Mouse (Mus musculus): ENCODE data around the gene Des. TPM values are rescaled to one million over a fixed set of nuclear protein-coding genes. Genes with fewer than 3 reads are reported as not detected.

Des gene
- polyA plus RNA-seq, 1 experiment from 2014 or later: 5.1 TPM

DNA sequence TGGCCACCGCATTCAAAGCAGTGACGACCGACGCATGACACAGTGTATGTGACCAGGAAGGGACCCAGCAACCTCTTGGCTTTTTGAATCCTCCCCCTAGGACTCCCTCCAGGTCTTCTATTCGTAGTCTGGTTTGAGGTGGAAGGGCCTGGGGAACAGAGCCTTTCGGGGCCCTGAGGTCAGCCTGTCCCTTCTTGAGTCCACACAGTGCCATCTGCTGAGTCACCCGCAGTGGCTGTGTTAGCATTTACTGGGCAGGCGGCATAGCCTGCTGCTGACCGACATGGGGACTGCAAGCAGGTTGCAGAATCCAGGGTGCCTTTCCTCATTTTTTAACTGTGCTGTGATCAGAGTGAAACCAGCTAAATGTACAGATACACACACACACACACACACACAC, 46.9 kb downstream of the Des start:
- H3K27ac ChIP-seq: no peak overlapping the region
- 73% methylated on average over 9 of the region's 9 CpGs for WGBS (ENCODE audit: insufficient replicate concordance)
- no peaks in the 10 kb centered on the region for H3K27me3 ChIP-seq
- ATAC-seq (ENCODE audit: low read depth) (no peak), DNase-seq (no peak)
- H3K4me2 ChIP-seq: no peak overlapping the region
- no peak overlapping the region for H3K4me3 ChIP-seq (replicated peaks)
- H3K9me3 ChIP-seq (replicated peaks): no peaks in the 10 kb centered on the region
- H3K9ac ChIP-seq: no peak overlapping the region
- no peaks in the 10 kb centered on the region for H3K36me3 ChIP-seq
- no peaks in the 10 kb centered on the region for H3K4me1 ChIP-seq (replicated peaks)

DNA sequence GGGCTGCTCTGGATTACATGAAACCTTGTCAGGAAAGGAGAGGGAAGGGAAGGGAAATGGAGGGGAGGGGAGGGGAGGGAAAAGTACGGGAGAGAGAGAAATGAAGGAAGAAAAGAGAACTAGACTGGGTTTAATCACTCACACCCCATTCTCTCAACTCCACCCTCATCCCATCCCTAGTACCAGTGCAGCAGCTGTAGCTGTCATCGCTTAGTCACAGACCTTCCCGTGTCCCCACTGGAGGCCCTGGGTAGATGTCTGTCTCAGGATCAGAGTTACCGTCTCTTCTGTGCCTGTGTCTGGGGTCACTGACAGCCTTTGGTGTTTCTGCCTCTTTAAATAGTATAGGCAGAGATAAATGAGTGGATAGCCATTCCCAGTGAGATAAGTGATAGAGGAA, 48.1 kb downstream of the Des start:
- Histone ChIP-seq H3K27me3 (no peaks in the 10 kb centered on the region), H3K27ac (no peak overlapping the region), H3K9me3 (replicated peaks) (no peaks in the 10 kb centered on the region), H3K4me3 (replicated peaks) (no peak overlapping the region), H3K9ac (no peak overlapping the region), H3K36me3 (no peaks in the 10 kb centered on the region), H3K4me1 (replicated peaks) (no peaks in the 10 kb centered on the region), H3K4me2 (no peak overlapping the region)
- 59% methylated on average over 4 of the region's 4 CpGs for WGBS (ENCODE audit: insufficient replicate concordance)
- no peak for DNase-seq
- ATAC-seq (ENCODE audit: low read depth): no peak

DNA sequence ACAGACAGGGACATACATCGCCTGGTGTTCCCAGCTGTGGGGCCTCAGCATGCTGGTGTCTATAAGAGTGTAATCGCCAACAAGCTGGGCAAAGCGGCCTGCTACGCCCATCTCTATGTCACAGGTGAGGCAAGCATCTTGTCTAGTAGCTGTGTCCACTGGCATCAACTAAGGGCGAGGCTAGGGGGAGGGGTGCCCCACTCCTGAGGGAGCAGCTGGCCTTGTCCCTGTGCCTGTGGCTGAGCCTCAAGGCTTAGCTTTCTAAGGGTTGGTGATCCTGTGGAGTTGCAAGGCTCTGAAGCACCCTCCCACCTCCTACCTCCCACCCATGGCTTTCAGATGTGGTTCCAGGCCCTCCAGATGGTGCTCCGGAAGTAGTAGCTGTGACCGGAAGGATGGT, 49.8 kb downstream of the Des start:
- Histone ChIP-seq H3K27ac (no peak overlapping the region), H3K27me3 (no peaks in the 10 kb centered on the region), H3K4me1 (replicated peaks) (no peaks in the 10 kb centered on the region), H3K4me2 (no peak overlapping the region), H3K4me3 (replicated peaks) (no peak overlapping the region), H3K36me3 (no peaks in the 10 kb centered on the region), H3K9me3 (replicated peaks) (no peaks in the 10 kb centered on the region), H3K9ac (no peak overlapping the region)
- ATAC-seq (ENCODE audit: low read depth): no peak
- no peak for DNase-seq
- WGBS (ENCODE audit: insufficient replicate concordance): 67% methylated on average over 7 of the region's 7 CpGs

DNA sequence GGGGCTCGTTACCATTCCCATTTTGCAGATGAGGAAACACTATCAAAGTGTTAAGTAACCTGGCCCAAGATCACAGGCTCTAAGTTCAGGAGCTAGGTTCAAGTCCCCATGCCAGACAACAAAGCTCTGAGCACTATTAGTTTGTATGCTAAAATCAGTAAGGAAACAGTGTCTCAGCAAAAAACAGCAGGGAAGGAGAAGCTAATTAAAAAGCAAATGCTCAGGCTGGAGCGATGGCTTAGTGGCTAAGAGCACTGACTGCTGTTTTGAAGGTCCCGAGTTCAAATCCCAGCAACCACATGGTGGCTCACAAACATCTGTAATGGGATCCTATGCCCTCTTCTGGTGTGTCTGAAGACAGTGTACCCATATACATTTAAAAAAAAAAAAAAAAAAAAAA, 52.1 kb downstream of the Des start:
- Histone ChIP-seq H3K4me3 (replicated peaks) (no peak overlapping the region), H3K4me1 (replicated peaks) (no peaks in the 10 kb centered on the region), H3K36me3 (no peaks in the 10 kb centered on the region), H3K27ac (no peak overlapping the region), H3K9me3 (replicated peaks) (no peaks in the 10 kb centered on the region), H3K27me3 (no peaks in the 10 kb centered on the region), H3K9ac (no peak overlapping the region), H3K4me2 (no peak overlapping the region)
- 70% methylated on average over 3 of the region's 3 CpGs for WGBS (ENCODE audit: insufficient replicate concordance)
- no peak for DNase-seq
- no peak for ATAC-seq (ENCODE audit: low read depth)

DNA sequence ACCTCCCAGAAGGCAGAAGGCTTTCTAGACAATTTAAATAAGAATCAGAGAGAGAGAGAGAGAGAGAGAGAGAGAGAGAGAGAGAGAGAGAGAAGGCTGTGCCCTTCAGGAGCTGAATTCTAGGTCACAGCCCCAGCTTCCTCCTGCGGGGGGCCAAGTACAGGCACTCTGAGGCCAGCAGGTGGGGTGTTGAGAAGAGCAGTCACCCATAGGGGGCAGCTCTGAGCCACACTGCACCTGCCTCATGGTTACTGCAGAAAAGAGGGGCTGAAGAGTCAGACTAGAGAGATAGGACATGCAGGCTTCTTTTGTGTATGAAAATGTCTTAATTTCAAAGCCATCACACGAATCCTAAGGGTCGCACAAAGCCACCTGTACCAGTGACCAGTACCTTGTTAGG, 53.6 kb downstream of the Des start:
- Histone ChIP-seq H3K27me3 (peaks cover 7% of the 10 kb centered on the region; the same call in 1 of the 2 replicates), H3K4me2 (no peak overlapping the region), H3K9ac (no peak overlapping the region), H3K4me3 (replicated peaks) (no peak overlapping the region), H3K9me3 (replicated peaks) (no peaks in the 10 kb centered on the region), H3K36me3 (no peaks in the 10 kb centered on the region), H3K27ac (no peak overlapping the region), H3K4me1 (replicated peaks) (no peaks in the 10 kb centered on the region)
- ATAC-seq (ENCODE audit: low read depth) (no peak), DNase-seq (no peak)
- 50% methylated on average over 3 of the region's 3 CpGs for WGBS (ENCODE audit: insufficient replicate concordance)

Other genes with a start within 250 kb of the Des start
- 5.5 and 6.4 TPM in 2 replicates for gene Nhej1, start 235.1 kb upstream of the Des start, polyA plus RNA-seq (2015; fragmentation: Nextera tagmentation; extraction: Ambion mirVana)
- gene Slc23a3, start 226.4 kb upstream of the Des start, polyA plus RNA-seq (2015; fragmentation: Nextera tagmentation; extraction: Ambion mirVana): 0.85 and 1.1 TPM in 2 replicates
- 45.7 and 46.9 TPM in 2 replicates for gene Cnppd1, start 217.6 kb upstream of the Des start, polyA plus RNA-seq (2015; fragmentation: Nextera tagmentation; extraction: Ambion mirVana)
- gene Retreg2, start 217.6 kb upstream of the Des start, polyA plus RNA-seq (2015; fragmentation: Nextera tagmentation; extraction: Ambion mirVana): 47.3 and 50.5 TPM in 2 replicates
- gene Zfand2b, start 191.7 kb upstream of the Des start, polyA plus RNA-seq (2015; fragmentation: Nextera tagmentation; extraction: Ambion mirVana): 40.0 and 44.7 TPM in 2 replicates
- 69.9 and 77.9 TPM in 2 replicates for gene Abcb6, start 179.9 kb upstream of the Des start, polyA plus RNA-seq (2015; fragmentation: Nextera tagmentation; extraction: Ambion mirVana)
- gene Ankzf1, start 168.2 kb upstream of the Des start, polyA plus RNA-seq (2015; fragmentation: Nextera tagmentation; extraction: Ambion mirVana): 9.3 and 9.9 TPM in 2 replicates
- 18.2 and 21.0 TPM in 2 replicates for gene Atg9a, start 168.1 kb upstream of the Des start, polyA plus RNA-seq (2015; fragmentation: Nextera tagmentation; extraction: Ambion mirVana)
- 3.8 and 5.0 TPM in 2 replicates for gene Glb1l, start 149.5 kb upstream of the Des start, polyA plus RNA-seq (2015; fragmentation: Nextera tagmentation; extraction: Ambion mirVana)
- 90.7 and 90.8 TPM in 2 replicates for gene Stk16, start 149.5 kb upstream of the Des start, polyA plus RNA-seq (2015; fragmentation: Nextera tagmentation; extraction: Ambion mirVana)
- gene Tuba4a, start 140.5 kb upstream of the Des start, polyA plus RNA-seq (2015; fragmentation: Nextera tagmentation; extraction: Ambion mirVana): 456 and 508 TPM in 2 replicates
- not detected in 2 replicates for gene A630095N17Rik, start 128.2 kb upstream of the Des start, polyA plus RNA-seq (2015; fragmentation: Nextera tagmentation; extraction: Ambion mirVana)
- gene Dnajb2, start 123.9 kb upstream of the Des start, polyA plus RNA-seq (2015; fragmentation: Nextera tagmentation; extraction: Ambion mirVana): 31.2 and 34.7 TPM in 2 replicates
- 0.17 and 0.24 TPM in 2 replicates for gene Ptprn, start 95.8 kb upstream of the Des start, polyA plus RNA-seq (2015; fragmentation: Nextera tagmentation; extraction: Ambion mirVana)
- gene Resp18, start 81.9 kb upstream of the Des start, polyA plus RNA-seq (2015; fragmentation: Nextera tagmentation; extraction: Ambion mirVana): not detected in 2 replicates
- gene Dnpep, start 42.3 kb upstream of the Des start, polyA plus RNA-seq (2015; fragmentation: Nextera tagmentation; extraction: Ambion mirVana): 53.1 and 58.0 TPM in 2 replicates
- 10.3 and 10.7 TPM in 2 replicates for gene Speg, start 15.0 kb downstream of the Des start, polyA plus RNA-seq (2015; fragmentation: Nextera tagmentation; extraction: Ambion mirVana)
- gene Gmppa, start 75.6 kb downstream of the Des start, polyA plus RNA-seq (2015; fragmentation: Nextera tagmentation; extraction: Ambion mirVana): 37.1 and 41.7 TPM in 2 replicates
- 0.14 and 0.25 TPM in 2 replicates for gene Asic4, start 90.1 kb downstream of the Des start, polyA plus RNA-seq (2015; fragmentation: Nextera tagmentation; extraction: Ambion mirVana)
- gene Chpf, start 119.0 kb downstream of the Des start, polyA plus RNA-seq (2015; fragmentation: Nextera tagmentation; extraction: Ambion mirVana): 5.6 and 5.7 TPM in 2 replicates
- 0.08 and 0.10 TPM in 2 replicates for gene Tmem198, start 119.2 kb downstream of the Des start, polyA plus RNA-seq (2015; fragmentation: Nextera tagmentation; extraction: Ambion mirVana)
- gene Obsl1, start 146.1 kb downstream of the Des start, polyA plus RNA-seq (2015; fragmentation: Nextera tagmentation; extraction: Ambion mirVana): 7.4 and 9.0 TPM in 2 replicates
- 0.50 and 0.51 TPM in 2 replicates for gene Inha, start 146.7 kb downstream of the Des start, polyA plus RNA-seq (2015; fragmentation: Nextera tagmentation; extraction: Ambion mirVana)
- 5.5 and 6.2 TPM in 2 replicates for gene Stk11ip, start 161.2 kb downstream of the Des start, polyA plus RNA-seq (2015; fragmentation: Nextera tagmentation; extraction: Ambion mirVana)
- gene Slc4a3, start 185.9 kb downstream of the Des start, polyA plus RNA-seq (2015; fragmentation: Nextera tagmentation; extraction: Ambion mirVana): 0.96 and 1.2 TPM in 2 replicates